In the genomic region with DNA sequence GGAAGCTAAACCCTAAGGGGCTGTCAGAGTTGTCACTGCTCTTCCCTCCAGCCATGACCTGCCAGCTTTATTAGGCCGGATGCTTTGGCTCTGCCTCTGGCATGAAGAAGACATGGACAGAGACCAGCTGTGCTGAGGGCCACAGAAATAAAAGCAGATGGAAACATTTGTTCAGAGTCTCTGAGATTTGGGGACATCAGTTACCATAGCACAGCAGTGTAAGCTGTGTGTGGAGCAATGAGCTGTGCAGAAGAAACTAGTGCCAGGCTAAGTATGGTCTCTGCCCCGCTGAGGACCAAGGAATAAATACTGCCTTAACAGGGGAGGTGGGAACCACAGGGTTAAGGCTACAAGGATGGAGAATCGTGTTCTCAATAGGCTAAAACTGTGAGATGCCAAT, we compare ENCODE assay signal across 24 mouse cellular contexts.
"Had no signal": no experiment of that assay in that cellular context is flagged by ENCODE, and none has a peak within 500 bp of the region (broad histone marks: within the 10 kb centered on the region; RNA-seq: fewer than 3 reads in every experiment).

No protein-coding gene starts in this region.

- H3K4me3 ChIP-seq: gastrocnemius, adult 2 months; heart, embryonic 10.5 days; heart, embryonic 12.5 days; hindbrain, embryonic 10.5 days; hindbrain, embryonic 12.5 days; intestine, embryonic 15.5 days; layer of hippocampus, adult 2 months; left cerebral cortex, adult 2 months; limb, embryonic 13.5 days; limb, embryonic 15.5 days had no signal

- H3K9ac ChIP-seq: heart, embryonic 12.5 days; hindbrain, embryonic 12.5 days; hindbrain, embryonic 14.5 days; intestine, embryonic 15.5 days; limb, embryonic 13.5 days; limb, embryonic 15.5 days had no signal

- H3K27ac ChIP-seq: gastrocnemius, adult 2 months; heart, embryonic 10.5 days; hindbrain, embryonic 10.5 days; hindbrain, embryonic 12.5 days; hindbrain, embryonic 14.5 days; intestine, embryonic 15.5 days; layer of hippocampus, adult 2 months; left cerebral cortex, adult 2 months; limb, embryonic 13.5 days; limb, embryonic 15.5 days had no signal

- ATAC-seq: forebrain, embryonic 16.5 days; hindbrain, embryonic 16.5 days; inflammation-experienced regulatory T-cells, adult 6 months; intestine, embryonic 15.5 days; intestine, postnatal 0 days had no signal

- H3K4me1 ChIP-seq: heart, embryonic 10.5 days; heart, embryonic 12.5 days; intestine, embryonic 15.5 days; limb, embryonic 13.5 days; limb, embryonic 15.5 days had no signal

- H3K9me3 ChIP-seq: heart, embryonic 10.5 days; heart, embryonic 12.5 days; hindbrain, embryonic 10.5 days; hindbrain, embryonic 12.5 days; intestine, embryonic 15.5 days; limb, embryonic 13.5 days; limb, embryonic 15.5 days had no signal

- H3K4me2 ChIP-seq: heart, embryonic 12.5 days; hindbrain, embryonic 12.5 days; hindbrain, embryonic 14.5 days; intestine, embryonic 15.5 days; limb, embryonic 13.5 days; limb, embryonic 15.5 days had no signal

- H3K36me3 ChIP-seq: heart, embryonic 10.5 days; heart, embryonic 12.5 days; hindbrain, embryonic 10.5 days; hindbrain, embryonic 12.5 days; intestine, embryonic 15.5 days; limb, embryonic 13.5 days; limb, embryonic 15.5 days had no signal

- DNase-seq: gastrocnemius, adult 2 months; gastrocnemius, postnatal 10 days; gastrocnemius, postnatal 25 days; heart, adult 18-20 months; heart, postnatal 10 days; heart, postnatal 4 days; kidney, adult 18-20 months; kidney, adult 8-10 months; kidney, postnatal 25 days; kidney, postnatal 4 days had no signal

- H3K27me3 ChIP-seq: hindbrain, embryonic 12.5 days; intestine, embryonic 15.5 days; limb, embryonic 15.5 days had no signal
